Mouse (Mus musculus): Measurements from ENCODE around the gene Krt88.

GRCm38 (mm10) chr15:101440837-101441236 is 6.7 kb upstream of the Krt88 start:
- TF ChIP-seq POLR2A (IDR thresholded peaks at IDR 0.05; ENCODE audit: extremely low read depth, insufficient read depth, low read length) (no peak), CTCF (IDR thresholded peaks at IDR 0.05; ENCODE audit: low read depth, low read length) (no peak)
